Mouse (Mus musculus): Measurements from ENCODE around the gene Pacrg.

GRCm38 (mm10) chr17:10677098-10677497, 163.0 kb downstream of the Pacrg start:
- TF ChIP-seq CTCF (IDR thresholded peaks at IDR 0.05; ENCODE audit: control insufficient read depth, insufficient read depth, insufficient replicate concordance, low read depth, low read length) (no peak), POLR2A (IDR thresholded peaks at IDR 0.05; ENCODE audit: control insufficient read depth, low read depth, low read length) (no peak)
